Mouse (Mus musculus) brain, embryonic 14.5 days (tissue): ENCODE measurements around the gene Stab1. TPM values are rescaled to one million over a fixed set of nuclear protein-coding genes. Genes with fewer than 3 reads are reported as not detected.

ENCODE experiments used
- DNase-seq: peaks from one replicate; pipeline ENCODE4 v3.0.0-alpha.2; 2011; ENCODE audit warnings: low read depth
- CTCF ChIP-seq: fragments of 200-500 bp; IDR thresholded peaks from 2 replicates; pipeline ENCODE4 v1.5.1; 2012; ENCODE audit warnings: inconsistent platforms, mild to moderate bottlenecking, moderate library complexity, borderline replicate concordance; ENCODE audit not compliant: insufficient read depth, insufficient read length; ENCODE audit errors: extremely low read depth
- POLR2A ChIP-seq: fragments of 200-500 bp; IDR thresholded peaks from 2 replicates; pipeline ENCODE4 v1.6.1; 2012; ENCODE audit warnings: mild to moderate bottlenecking, inconsistent platforms, borderline replicate concordance; ENCODE audit not compliant: poor library complexity, insufficient read depth, insufficient read length, severe bottlenecking; ENCODE audit errors: extremely low read depth
- polyA plus RNA-seq: library from polyadenylated mRNA; depleted of rRNA; stranded (reverse); fragments of >200 nt; gene quantifications from 2 replicates; pipeline ENCODE4 v1.2.3, GENCODE M21; 2012

The Stab1 gene
- polyA plus RNA-seq, 1 experiment = 35.1 TPM

GRCm38 (mm10) chr14:31189348-31189747 lies 20.9 kb upstream of the Stab1 start:
- no peak for DNase-seq
- no peak for TF ChIP-seq POLR2A
- no peak for TF ChIP-seq CTCF

GRCm38 (mm10) chr14:31188771-31189181 lies 20.3 kb upstream of the Stab1 start:
- DNase-seq = peak; percentile 63
- TF ChIP-seq CTCF = no peak
- no peak for TF ChIP-seq POLR2A

DNA sequence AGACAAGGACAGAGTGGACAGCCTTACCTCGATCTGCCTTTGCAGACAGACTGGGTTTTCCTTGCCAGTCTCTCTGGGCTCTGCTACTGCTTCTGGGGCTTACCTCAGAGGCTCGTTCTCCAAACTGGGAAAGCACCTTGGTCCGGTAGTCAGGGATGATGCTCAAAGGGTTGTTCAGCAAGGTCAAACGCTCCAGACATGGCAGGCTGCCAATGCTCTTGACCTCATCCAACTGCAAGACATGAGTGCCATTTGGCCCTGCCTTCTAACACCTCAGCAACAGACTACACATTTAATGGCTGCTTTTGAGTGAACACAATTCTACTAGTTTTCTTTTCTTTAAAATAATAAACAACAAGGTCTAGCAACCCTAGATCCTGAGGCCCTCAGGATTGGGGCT lies 18.2 kb upstream of the Stab1 start:
- DNase-seq = no peak
- TF ChIP-seq CTCF (no peak), POLR2A (no peak)

GRCm38 (mm10) chr14:31184195-31184594 lies 15.8 kb upstream of the Stab1 start:
- no peak for DNase-seq
- TF ChIP-seq POLR2A = no peak
- no peak for TF ChIP-seq CTCF

DNA sequence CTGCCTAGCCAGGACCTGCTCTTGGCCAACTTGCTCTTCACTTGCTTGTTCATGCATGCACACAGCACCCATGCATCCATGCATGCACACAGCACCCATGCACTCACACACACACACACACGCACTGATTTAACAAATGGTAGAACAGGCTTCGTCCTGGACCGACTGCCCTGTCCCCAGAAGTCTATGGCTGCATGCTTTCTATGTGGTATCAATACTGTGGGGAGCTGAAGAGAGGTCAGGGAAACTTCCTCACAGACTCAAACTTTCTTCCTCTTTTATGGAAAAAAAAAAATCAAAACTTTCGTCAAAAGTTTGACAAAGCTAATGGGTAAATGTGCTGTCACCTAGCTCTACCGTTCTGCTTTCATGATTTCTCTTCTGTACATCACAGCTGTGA lies 15.1 kb upstream of the Stab1 start:
- TF ChIP-seq CTCF = no peak
- TF ChIP-seq POLR2A = no peak
- no peak for DNase-seq

DNA sequence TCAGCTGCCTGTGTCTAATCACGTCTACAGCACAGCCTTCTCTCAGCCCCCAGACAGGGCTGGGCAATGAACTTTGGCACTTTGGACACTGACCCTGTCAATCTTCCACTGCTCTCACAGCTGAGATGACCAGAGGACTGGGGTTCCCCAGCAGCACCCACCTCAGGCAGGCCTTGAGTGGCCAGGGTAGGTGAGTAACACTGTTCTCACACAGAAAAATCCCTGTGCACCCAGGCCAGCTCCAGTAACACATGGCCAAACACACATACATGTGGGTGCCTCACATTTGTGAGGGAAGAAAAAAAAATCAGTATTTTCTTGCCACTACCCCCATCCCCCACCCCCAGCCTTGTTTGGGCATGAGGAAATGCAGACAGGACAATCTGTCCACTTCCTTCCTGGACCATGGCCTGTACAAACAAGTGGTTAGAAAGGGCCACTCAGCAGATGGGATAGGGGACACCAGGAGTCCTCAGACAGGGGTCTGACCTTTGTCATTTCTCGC lies 14.4 kb upstream of the Stab1 start:
- no peak for DNase-seq
- no peak for TF ChIP-seq CTCF
- TF ChIP-seq POLR2A = no peak

DNA sequence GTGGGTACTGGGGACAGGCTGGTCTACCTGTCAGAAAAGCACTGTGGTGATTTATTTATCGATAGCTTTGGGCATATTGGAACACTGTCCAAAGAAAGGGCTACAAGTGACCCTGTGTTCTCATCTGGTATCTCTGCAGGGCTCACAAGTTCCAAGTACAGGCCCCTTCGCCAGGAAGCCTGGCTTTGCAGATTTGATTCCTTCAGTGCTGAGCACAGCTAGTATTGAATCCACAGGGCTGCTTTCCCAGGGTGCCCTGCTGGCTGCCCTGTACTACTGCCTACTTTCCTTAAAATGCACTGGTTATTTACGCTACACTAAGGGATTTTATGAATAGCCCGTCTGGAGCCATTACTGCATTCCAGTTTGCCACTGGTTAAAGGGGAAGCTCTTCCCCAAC lies 13.1 kb upstream of the Stab1 start:
- DNase-seq = no peak
- no peak for TF ChIP-seq POLR2A
- TF ChIP-seq CTCF = no peak

- no peak for TF ChIP-seq POLR2A
- TF ChIP-seq CTCF = no peak
- DNase-seq = peak; percentile 24
These were observed 11.4 kb upstream of the Stab1 start for GRCm38 (mm10) chr14:31179677-31180365.

GRCm38 (mm10) chr14:31177715-31178114 lies 9.3 kb upstream of the Stab1 start:
- TF ChIP-seq POLR2A (no peak), CTCF (no peak)
- DNase-seq = no peak

GRCm38 (mm10) chr14:31177287-31177686 lies 8.8 kb upstream of the Stab1 start:
- no peak for TF ChIP-seq CTCF
- no peak for TF ChIP-seq POLR2A
- DNase-seq = no peak

DNA sequence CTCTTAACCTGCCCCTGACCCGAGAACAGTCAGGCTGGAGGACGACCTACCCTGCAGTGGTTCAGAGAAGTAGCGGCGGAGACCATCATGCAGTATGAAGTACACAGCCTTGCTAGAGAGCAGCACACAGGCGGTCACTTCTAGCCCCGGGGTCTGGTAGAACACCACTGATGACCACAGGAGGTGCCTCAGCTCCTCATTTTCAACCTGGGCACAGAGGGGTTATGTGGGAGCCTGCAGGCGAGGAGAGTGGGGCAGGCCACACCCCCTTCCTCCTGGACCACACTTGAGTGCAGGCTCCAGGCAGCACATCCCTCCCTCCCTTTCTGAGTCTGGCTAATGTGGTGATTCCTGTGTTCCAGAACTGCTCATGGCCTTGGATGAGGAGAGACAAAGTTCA lies 5.1 kb upstream of the Stab1 start:
- DNase-seq = no peak
- TF ChIP-seq POLR2A (no peak), CTCF (no peak)

- TF ChIP-seq POLR2A (no peak), CTCF (no peak)
- DNase-seq = no peak
These were observed 4.5 kb upstream of the Stab1 start for GRCm38 (mm10) chr14:31172781-31173455.
